Mouse (Mus musculus) E14TG2a.4 (cell line): Measurements from ENCODE around the gene Sbno2.

Experiments
- H3K27me3 ChIP-seq: 2 replicates; pipeline ENCODE4 v1.6.1; 2014; ENCODE audit warnings: low read length, control low read depth; ENCODE audit not compliant: insufficient read depth
- H3K36me3 ChIP-seq: 2 replicates; pipeline ENCODE4 v1.6.1; 2014; ENCODE audit warnings: low read length, control low read depth; ENCODE audit not compliant: insufficient read depth
- H3K4me1 ChIP-seq: replicated peaks from 2 replicates; pipeline ENCODE4 v1.6.1; 2014; ENCODE audit warnings: low read depth, low read length, control low read depth
- H3K4me3 ChIP-seq: replicated peaks from 2 replicates; pipeline ENCODE4 v1.5.1; 2014; ENCODE audit warnings: mild to moderate bottlenecking, low read length
- H3K9me3 ChIP-seq: 2 replicates; pipeline ENCODE4 v1.6.1; 2014; ENCODE audit warnings: low read length, control low read depth
- CTCF ChIP-seq: conservative IDR thresholded peaks from 2 replicates; pipeline ENCODE4 v1.5.1; 2014; ENCODE audit warnings: low read length
- NANOG ChIP-seq: IDR thresholded peaks from 2 replicates; pipeline ENCODE4 v1.6.1; 2014; ENCODE audit warnings: borderline replicate concordance, low read length, mixed read lengths
- POU5F1 ChIP-seq: IDR thresholded peaks from 2 replicates; pipeline ENCODE4 v1.6.1; 2014; ENCODE audit warnings: low read length, borderline replicate concordance

The Sbno2 gene

DNA sequence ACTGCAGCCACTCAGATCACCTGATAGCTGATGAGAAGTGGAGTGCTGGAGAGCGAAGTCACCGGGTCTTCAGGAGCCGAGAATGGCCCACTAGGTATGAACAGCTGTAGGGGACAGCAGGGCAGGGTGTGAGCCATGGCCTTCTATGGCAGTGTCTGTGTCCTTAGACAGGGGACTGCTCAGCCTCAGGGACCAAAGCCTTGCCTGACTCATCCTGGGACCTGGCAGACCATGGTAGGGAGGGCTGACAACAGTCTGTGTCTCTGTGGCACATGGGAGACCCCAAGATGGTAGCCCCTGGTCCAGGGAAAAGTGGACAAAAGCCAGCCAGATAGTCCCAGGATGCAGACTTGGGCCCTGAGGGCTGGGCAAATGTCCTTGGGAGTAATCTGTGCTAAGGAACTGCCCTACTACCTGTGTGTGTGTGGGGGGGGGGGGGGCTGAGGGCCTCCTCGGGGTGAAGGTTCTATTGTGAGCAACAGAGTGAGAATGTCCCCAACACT lies 35.4 kb downstream of the Sbno2 start:
- TF ChIP-seq NANOG (no peak), CTCF (no peak), POU5F1 (no peak)
- Histone ChIP-seq H3K27me3 (no peaks in the 10 kb centered on the region), H3K36me3 (peaks cover 90% of the 10 kb centered on the region), H3K4me1 (peaks cover 75% of the 10 kb centered on the region), H3K9me3 (no peaks in the 10 kb centered on the region), H3K4me3 (no peak overlapping the region)

DNA sequence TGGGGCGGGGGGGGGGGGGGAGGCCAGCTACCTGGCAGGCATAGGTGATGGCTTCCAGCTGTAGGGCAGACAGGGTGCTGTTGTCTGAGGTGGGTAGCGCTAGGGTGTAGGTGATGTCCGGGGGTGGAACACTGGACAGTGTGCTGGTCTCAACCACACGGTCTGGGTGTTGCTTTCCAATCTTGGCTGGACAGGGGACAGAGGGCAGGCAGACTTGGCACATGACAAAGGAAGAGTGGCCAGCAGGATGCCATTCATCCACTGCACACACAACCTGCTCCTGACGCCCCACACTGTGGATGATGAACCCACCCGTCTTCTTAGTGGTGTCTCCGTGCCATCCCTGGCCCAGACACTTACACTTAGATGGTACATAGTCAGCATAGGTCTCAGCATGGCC lies 36.1 kb downstream of the Sbno2 start:
- TF ChIP-seq NANOG: no peak
- no peak for TF ChIP-seq POU5F1
- TF ChIP-seq CTCF: no peak
- Histone ChIP-seq H3K27me3 (no peaks in the 10 kb centered on the region), H3K9me3 (no peaks in the 10 kb centered on the region), H3K4me1 (peaks cover 75% of the 10 kb centered on the region), H3K4me3 (no peak overlapping the region), H3K36me3 (peaks cover 97% of the 10 kb centered on the region)

DNA sequence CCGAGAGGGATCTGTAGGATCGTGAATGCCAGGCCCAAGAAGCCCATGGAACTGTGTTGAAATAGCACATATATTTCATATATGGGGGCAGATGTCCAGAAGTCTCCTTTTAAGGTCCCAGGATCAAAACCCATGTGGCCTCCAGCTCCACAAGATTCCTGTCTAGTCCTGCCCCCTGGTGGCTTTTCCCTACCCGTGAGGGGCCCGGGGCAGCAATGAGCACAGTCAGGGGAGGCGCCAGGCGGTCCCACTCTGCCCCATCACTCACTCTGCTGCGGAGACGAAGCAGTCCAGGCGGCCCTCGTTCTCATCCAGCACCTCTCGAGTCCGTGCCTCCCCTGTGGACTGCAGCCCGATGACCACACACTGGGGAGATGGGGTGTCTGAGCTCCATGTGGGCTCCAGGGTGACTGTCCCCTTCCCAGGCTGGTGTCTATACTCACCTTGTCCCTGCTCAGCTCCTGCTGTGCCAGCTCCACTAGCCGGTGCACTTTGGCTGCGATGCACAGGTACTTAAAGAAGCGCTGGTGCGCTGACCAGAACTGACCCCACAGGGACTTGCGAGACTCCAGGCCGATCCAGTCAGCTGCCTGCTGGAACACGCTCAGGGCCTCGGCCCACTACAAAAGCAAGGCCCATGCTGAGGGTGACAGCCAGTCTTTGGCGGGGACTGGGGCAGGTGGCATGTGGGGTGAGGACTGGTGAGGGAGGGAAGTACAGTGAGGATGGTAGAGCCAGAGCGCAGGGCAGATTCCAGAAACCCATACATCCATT lies 41.3 kb downstream of the Sbno2 start:
- Histone ChIP-seq H3K4me1 (peaks cover 69% of the 10 kb centered on the region), H3K36me3 (peaks cover 97% of the 10 kb centered on the region), H3K27me3 (no peaks in the 10 kb centered on the region), H3K9me3 (no peaks in the 10 kb centered on the region), H3K4me3 (no peak overlapping the region; the same call in 1 of the 2 replicates)
- TF ChIP-seq CTCF (peak; percentile 34), NANOG (no peak), POU5F1 (no peak)

DNA sequence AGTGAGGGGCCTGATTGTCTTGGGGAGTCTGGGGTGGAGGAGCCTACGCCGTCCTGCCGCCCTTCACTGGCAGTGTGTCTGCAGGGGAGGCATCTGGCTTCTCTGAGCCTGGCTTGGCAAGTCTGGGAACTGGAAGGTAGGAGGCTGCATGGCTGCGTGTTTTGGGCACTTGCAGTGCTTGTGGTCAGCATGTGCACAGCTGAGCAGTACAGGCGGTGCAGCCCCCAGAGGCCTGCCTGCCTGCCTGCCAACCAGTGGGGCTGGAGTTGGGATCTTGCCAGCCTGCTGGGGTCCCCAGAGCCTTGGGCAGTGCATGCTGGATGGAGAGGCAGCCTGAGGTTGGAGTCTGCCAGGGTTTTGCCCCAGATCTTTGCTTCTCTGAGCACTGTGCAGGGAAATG lies 42.3 kb downstream of the Sbno2 start:
- TF ChIP-seq CTCF: no peak
- no peak for TF ChIP-seq NANOG
- TF ChIP-seq POU5F1: no peak
- Histone ChIP-seq H3K9me3 (no peaks in the 10 kb centered on the region), H3K4me1 (peaks cover 72% of the 10 kb centered on the region), H3K4me3 (no peak overlapping the region), H3K36me3 (peaks cover 100% of the 10 kb centered on the region), H3K27me3 (no peaks in the 10 kb centered on the region)

DNA sequence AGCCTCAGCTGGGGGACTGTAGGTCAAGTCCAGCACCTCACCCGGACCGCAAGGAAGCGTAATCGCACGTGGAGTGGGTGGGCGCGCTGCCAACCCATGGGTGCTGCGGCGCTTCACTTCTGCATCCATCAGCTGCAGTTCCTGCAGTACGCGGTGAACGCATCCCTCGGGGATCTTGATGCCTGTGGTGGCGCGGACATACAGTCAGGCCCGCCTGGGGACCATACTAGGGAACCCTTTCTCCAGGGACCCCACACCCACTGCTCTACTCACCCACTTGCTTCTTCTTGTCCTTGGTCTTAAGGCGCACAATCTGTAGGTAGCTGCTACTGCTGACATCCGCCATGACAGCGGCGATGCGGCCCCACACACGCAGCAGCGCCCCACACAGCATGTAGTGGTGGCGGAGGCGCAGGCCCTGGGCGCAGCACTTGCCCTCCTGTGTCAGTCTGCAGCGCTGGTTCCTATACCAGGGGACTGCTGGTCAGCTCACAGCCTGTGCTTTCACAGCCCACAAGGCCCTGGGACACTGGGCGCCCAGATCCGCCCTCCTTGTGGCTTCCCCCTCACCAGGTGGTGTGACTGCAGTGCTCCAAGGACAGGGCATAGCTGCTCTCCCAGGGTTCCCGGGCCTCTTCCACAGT lies 47.6 kb downstream of the Sbno2 start:
- peak overlapping the region; percentile 93 for H3K4me3 ChIP-seq
- H3K36me3 ChIP-seq: peaks cover 88% of the 10 kb centered on the region
- TF ChIP-seq NANOG (no peak), POU5F1 (no peak), CTCF (no peak)
- no peaks in the 10 kb centered on the region for H3K9me3 ChIP-seq
- H3K27me3 ChIP-seq: no peaks in the 10 kb centered on the region
- peaks cover 75% of the 10 kb centered on the region for H3K4me1 ChIP-seq

DNA sequence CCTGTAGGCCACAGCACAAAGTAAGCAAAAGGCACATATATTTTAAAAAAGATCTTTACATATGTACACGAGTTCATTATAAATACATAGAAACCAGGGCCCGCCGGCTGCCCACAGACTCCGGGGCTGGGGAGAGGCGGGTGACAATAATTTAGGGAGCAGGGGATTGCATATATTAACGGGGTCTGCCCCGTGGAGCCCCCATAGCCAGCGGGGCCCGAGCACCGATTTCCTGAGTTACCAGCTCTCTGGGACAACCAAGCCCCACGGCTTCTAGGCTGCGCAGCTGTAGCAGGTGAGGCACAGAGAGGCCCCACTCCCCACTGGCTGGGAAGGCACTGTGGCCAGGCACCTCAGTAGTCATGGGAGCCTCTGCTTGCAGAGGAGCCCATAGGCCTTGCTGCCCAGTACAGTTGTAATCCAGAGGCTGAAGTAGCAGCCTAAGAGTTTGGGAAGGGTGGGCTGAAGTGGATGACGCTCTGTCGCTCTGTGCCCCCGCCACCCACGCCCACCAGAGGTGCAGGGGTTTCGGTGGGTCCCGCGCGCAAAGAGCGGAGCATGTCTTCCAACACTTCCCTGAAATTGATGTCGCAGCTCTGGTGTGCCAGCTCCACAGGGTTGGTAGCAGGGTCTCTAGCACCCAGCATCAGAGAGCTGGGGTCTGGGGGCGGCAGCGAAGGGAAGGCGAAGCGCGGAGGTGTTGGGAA lies 48.2 kb downstream of the Sbno2 start:
- TF ChIP-seq NANOG (no peak), POU5F1 (no peak), CTCF (no peak)
- peaks cover 84% of the 10 kb centered on the region for H3K36me3 ChIP-seq
- H3K27me3 ChIP-seq: no peaks in the 10 kb centered on the region
- H3K9me3 ChIP-seq: no peaks in the 10 kb centered on the region
- H3K4me3 ChIP-seq: peak overlapping the region; percentile 93
- peaks cover 77% of the 10 kb centered on the region for H3K4me1 ChIP-seq

DNA sequence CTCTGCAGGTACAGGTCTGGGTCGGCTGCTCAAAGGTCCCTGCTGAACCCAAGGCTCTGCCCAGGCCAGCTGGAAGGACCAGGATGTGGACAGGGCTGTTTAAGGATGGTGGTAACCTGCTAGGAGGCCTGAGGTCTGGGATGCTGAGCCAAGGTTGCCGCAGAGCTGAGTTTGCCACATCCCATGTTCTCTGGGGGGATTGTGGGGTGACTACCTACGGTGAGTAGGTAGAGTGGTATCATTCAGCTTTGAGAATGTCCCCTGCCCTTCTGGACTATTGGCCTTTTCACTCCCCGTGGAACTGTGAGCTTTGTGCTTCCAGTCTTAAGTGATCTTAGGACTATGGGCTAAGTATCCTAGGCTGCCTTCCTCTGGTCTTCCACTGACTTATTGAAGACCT lies 48.9 kb downstream of the Sbno2 start:
- Histone ChIP-seq H3K4me3 (peak overlapping the region; percentile 93), H3K27me3 (no peaks in the 10 kb centered on the region), H3K36me3 (peaks cover 78% of the 10 kb centered on the region), H3K9me3 (no peaks in the 10 kb centered on the region), H3K4me1 (peaks cover 83% of the 10 kb centered on the region)
- TF ChIP-seq NANOG: no peak
- no peak for TF ChIP-seq CTCF
- TF ChIP-seq POU5F1: no peak

DNA sequence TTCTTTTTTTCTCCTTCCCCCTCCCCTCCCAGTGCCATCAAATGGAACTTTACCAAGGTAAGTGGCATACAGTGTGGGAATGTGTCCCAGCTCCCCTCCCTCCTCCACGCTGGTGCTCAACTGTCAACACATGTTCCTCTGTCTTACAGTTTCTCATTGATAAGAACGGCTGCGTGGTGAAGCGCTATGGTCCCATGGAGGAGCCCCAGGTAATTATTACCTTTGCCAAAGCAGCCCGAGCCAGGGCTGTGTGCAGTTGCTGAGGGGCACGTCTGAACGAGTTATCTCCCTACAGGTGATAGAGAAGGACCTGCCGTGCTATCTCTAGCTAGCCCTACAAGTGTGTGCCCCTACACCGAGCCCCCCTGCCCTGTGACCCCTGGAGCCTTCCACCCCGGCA lies 49.5 kb downstream of the Sbno2 start:
- TF ChIP-seq NANOG (no peak), CTCF (no peak), POU5F1 (no peak)
- H3K9me3 ChIP-seq: no peaks in the 10 kb centered on the region
- H3K36me3 ChIP-seq: peaks cover 72% of the 10 kb centered on the region
- H3K27me3 ChIP-seq: no peaks in the 10 kb centered on the region
- H3K4me1 ChIP-seq: peaks cover 78% of the 10 kb centered on the region
- H3K4me3 ChIP-seq: peak overlapping the region; percentile 93
